Mouse (Mus musculus) adrenal gland, postnatal 25 days (tissue): ENCODE data around the gene Akap13. TPM values are rescaled to one million over a fixed set of nuclear protein-coding genes. Genes with fewer than 3 reads are reported as not detected.

ENCODE experiments used
- DNase-seq: peaks from one replicate; pipeline ENCODE4 v3.0.0; 2021; ENCODE audit warnings: mixed read lengths
- long read RNA-seq: library from polyadenylated mRNA; stranded (forward); transcript quantifications from one replicate; pipeline ENCODE4 v2.0.0, GENCODE M21; 2021
- total RNA-seq: library from RNA; stranded (reverse); gene quantifications from 2 replicates; pipeline ENCODE4 v1.2.3, GENCODE M21; 2021

The Akap13 gene
- 53.6 and 56.7 TPM in 2 replicates for total RNA-seq
- long read RNA-seq, partial matches to known transcripts, result 3 of 14 reads
- long read RNA-seq, other reads (novel, unspliced or antisense), result 11 of 14 reads

- peak; percentile 97 for DNase-seq
Measured at GRCm38 (mm10) chr7:75455223-75456151, at the start of gene Akap13. Gene Akap13, plus strand, starts transcription at chr7:75455534.

DNA sequence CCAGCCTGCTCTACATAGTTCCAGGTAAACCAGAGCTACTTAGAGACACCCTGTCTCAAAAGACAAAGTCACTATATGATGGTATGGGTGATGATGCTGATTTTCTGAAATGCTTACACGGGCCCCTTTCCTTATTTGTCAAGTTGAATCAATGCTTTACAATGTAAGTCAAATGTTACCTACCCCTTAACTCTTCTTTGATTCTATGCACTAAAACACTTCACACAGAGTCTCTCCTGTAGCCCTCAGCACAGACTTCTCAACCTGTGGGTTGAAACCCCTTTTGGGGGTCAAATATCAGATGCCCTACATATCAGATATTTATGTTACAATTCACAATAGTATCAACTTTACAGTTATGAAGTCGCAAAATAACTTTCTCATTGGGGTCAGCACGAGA is 44.7 kb upstream of the Akap13 start:
- DNase-seq, result no peak

- no peak for DNase-seq
Measured at GRCm38 (mm10) chr7:75411226-75411625, 44.1 kb upstream of the Akap13 start.

GRCm38 (mm10) chr7:75412011-75412510 is 43.3 kb upstream of the Akap13 start:
- DNase-seq, result no peak

GRCm38 (mm10) chr7:75412568-75412967 is 42.8 kb upstream of the Akap13 start:
- DNase-seq, result no peak

DNA sequence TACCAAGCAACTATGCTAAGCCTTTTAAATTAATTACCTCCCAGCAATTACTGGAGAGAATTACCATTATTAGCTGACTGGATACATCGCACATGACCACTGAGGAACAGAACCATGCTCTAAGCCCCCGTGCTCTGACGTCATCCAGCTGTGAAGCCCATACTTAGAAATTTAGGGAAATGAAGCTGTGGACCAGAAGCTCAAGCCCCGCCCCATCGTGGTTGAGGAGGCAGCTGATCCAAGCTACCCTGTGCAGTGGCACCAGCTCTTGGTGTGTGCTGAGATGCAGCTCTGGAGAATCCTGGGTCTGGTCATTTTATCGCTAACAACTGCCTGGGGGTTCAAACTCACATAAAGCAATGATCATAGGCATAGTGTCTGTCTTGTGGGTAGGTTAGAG is 41.4 kb upstream of the Akap13 start:
- DNase-seq, result no peak

- no peak for DNase-seq
Measured at GRCm38 (mm10) chr7:75414316-75414715, 41.0 kb upstream of the Akap13 start.

DNA sequence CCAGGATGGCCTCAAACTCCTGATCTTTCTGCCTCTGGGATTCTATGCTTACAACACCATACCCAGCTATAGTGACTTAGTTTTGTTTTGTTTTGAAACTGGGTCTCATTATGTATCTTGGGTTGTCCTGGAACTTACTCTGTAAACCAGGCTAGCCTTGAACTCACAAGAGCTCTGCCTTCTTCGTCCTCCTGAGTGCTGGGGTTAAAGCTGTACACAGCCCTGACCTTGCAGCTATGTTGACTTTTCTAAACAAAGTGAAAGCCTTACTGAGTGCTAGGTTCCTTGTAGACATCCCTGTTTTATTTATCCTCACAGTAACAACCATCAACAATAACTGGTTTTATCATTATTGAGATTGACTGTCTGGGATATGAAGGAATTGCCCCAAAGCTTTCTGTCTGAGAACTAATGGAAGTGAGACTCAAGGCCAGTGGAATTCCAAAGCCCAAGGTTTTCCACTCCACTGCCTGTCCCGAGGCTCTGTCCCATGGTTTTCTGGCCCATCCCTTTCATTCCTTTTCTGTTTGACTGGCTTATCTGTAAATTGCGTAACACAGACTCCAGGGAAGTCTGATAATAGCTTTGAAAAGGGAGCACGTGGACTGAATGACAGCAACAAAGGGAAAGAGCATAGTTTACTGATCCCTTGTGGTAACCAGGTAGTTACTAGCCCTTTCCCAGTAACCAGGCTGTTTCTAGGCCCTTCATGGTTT is 40.0 kb upstream of the Akap13 start:
- DNase-seq, result no peak

DNA sequence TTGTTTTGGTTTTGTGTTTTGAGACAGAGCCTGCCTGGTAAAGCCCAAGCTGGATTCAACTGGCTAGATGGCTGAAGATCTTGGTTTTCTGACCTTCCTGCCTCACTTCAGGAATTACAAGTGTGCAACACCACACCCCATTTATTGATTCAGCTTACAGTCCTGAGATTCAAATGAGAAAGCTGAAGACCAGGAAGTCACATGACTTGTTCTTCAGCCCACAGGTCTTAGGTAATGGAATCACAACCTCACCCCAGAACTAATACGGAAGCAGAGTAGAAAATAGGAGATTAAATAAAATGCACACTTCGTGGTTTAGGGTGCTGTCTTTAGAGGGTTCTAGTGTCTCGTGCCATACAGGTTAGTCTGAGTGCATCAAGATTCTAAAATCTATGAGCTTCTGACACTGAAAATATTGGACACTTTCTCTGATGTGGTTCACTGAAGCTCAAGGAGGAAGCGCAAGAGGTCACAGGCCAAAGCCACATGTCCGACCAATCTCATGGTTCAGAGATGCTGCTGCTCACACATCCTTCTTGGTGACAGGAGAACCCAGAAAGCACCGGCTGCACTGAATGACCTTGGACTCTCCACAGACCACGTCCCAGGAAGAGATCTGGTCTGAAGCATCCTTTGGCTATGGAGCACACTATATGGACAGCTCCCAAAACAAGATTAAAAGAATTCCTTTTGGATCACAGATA is 39.3 kb upstream of the Akap13 start:
- no peak for DNase-seq

GRCm38 (mm10) chr7:75420927-75421326 is 34.4 kb upstream of the Akap13 start:
- no peak for DNase-seq

GRCm38 (mm10) chr7:75424121-75424520 is 31.2 kb upstream of the Akap13 start:
- no peak for DNase-seq

DNA sequence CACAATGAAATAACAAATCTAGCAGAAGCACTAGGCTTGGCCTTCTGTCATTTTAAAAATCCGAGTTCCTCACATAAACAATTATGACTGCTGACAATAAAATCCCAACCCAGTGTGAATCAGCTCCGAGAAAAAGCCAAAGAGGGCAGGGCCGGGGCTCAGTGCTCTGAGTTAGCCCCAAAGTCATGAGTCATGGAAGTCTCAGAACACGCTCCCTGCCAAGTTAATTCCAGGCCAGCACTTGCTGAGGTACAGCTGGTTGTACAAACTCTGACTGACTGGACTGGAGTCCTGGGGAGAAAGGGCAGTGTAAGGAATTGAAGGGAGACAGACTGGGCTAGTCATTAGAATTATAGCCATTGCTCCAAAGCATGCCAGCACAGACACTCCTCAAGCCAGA is 28.0 kb upstream of the Akap13 start:
- DNase-seq, result peak; percentile 66

GRCm38 (mm10) chr7:75428913-75429312 is 26.4 kb upstream of the Akap13 start:
- DNase-seq, result no peak

DNA sequence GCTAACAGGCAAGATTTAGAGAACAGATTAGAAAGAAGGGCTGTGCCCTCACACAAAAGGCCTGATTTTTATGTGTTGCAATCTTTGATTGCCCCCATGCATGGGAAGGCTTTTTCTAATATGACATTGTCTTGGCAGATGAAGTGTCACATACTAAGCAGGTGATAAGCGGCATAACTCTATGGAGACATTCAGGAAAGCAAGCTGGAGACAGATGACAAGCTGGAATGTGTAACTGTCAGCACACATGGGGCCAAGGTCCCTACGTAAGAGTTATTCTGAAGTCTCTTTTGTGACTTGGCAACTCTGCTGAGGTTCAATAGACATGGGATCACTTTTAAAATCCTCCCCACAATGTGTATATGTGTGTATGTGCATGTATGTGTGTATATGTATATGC is 24.8 kb upstream of the Akap13 start:
- DNase-seq, result no peak

DNA sequence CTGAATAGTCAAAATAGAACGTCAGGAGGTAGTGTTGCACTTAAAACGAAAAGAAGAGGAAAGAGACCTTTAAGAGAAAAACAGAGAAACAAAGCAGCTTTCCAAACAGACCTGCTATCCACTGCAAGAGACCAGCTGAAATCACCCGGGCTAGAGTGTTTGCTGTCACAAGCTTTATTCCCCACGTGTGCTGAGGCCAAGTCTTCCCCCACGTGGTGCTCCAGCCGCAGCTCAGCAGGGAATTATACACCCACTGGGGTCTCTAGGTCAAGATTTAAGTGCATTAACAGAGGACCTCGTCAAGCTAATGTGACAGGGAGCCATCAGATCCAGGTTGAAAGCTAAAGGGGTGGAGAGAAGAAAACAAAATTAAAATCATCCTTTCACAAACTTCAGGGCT is 24.3 kb upstream of the Akap13 start:
- DNase-seq, result no peak

DNA sequence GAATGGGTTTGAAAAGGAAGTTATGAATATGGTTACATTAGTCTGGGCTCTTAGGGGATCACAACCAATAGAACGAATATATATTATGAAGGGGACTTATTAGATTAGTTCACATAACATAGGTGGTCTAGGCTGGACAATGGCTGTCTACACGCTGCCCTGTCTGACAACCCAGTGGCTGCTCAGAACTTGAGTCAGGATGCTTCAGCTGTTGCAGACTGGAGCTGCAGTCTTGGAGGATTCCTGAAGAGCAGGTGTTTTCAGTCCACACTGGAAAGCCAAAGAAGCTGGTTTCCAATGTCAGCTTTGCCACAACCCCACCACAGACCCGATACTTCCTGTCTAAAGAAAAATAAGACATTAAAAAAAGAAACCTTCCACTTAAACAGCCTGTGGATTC is 23.3 kb upstream of the Akap13 start:
- DNase-seq, result no peak

DNA sequence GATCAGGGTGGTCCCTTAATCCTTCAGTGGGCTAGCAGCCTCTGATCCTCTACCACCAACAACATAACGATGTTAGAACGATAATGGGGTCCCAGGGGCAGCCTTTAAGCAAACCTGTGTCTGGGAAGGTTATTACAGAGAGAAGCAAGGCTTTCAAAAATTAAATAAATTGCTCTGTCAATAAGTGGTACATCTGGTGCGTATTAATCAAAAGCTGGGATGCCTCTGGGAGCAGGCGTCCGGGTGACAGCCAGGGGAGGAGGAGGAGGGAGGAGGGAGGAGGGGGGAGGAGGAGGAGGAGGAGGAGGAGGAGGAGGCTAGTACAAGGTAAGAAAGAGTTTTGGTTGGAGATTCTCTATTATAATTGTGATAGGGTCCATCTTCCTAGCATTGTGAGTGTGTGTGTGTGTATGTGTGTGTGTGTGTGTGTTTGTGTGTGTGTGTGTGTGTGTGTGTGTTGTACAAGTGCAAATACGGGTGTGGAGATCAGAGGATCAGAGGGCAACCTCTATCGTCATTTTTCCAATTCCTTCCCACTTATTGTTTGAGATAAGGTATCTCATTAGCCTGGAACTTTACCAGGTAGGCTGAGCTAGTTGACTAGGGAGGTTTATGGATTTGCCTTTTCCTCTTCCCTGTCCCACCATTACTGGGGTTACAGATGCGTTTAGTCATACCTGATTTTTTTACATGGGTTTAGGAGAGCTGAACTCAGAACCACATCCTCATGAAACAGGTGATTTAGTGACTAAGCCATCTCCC is 18.7 kb upstream of the Akap13 start:
- no peak for DNase-seq

DNA sequence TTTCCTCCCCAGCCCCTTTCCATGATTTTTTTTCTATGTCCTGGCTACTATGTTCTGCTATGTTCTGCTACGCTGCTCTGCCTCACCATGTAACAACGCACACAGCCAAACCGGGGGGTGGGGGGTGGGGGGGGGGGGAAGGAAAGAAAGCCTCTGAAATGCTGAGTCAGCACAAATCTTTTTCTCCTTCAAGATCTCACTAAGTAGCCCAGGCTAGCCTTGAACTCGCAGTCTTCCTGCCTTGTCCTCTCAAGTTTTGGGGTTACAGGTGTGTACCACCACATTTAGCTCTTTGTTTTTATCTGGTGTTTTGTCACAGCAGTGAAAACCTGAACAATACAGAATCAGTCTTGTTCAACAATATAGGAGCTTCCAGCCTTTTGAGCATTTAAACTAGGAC is 15.8 kb upstream of the Akap13 start:
- DNase-seq, result no peak

- DNase-seq, result no peak
Measured at GRCm38 (mm10) chr7:75440241-75440640, 15.1 kb upstream of the Akap13 start.

DNA sequence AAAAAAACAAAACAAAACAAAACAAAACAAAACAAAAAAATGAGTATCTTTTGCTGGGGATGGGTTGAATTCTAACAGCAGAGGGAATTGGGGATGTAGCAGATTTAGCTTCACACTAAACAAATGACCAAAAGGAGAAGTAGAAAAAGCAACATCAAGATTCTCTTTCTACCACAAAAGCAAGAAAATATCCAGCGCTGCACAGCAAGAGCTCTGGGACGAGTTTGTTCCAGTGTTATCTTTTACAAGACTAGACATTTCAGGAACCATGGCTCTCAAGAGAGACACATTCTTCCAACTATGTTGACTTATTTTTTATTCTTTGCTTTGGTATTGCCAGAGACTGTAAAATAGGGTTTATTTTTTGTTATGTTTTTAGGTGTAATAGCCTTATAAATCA is 13.4 kb upstream of the Akap13 start:
- DNase-seq, result no peak

DNA sequence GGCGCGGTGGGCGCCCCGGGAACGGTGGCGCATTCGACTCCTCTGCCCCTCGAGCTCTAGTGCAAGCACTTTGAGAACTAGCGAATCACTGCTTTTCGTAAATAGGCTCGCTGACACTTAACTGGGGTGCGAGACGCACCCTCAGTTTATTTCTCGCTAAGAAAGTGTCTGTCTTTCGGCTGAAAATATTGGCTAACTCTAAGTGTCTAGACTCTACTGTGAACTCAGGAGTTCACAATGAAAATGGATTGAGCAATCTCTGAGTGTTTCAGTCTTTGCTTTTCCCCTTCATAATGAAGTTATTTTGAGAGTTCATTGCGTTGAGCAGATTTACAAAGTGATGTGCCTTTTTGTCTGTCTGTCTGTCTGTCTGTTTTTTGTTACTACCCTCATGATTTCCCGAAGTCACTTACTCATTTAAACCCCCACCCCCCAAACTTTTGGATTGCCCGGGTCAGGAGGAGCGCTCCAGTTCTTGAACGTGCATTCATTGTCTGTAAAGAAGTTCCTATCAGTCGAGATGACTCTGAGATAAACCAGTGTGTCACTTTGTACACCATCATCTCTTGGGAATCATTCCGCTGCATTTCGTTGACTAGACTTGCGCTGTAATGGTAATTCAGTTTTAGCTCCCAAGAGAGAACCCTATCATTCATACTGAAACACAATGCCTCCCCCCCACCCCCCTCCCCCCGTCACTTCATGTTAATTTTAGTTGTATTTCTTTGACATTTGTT is 986 bp downstream of the Akap13 start:
- no peak for DNase-seq
